Mouse (Mus musculus): ENCODE results near the gene Gm10273. TPM values are rescaled to one million over a fixed set of nuclear protein-coding genes. Genes with fewer than 3 reads are reported as not detected.

Gm10273 gene
- total and polyA plus RNA-seq, 3 experiments, result 16.6 to 132 (median 28.6) TPM

DNA sequence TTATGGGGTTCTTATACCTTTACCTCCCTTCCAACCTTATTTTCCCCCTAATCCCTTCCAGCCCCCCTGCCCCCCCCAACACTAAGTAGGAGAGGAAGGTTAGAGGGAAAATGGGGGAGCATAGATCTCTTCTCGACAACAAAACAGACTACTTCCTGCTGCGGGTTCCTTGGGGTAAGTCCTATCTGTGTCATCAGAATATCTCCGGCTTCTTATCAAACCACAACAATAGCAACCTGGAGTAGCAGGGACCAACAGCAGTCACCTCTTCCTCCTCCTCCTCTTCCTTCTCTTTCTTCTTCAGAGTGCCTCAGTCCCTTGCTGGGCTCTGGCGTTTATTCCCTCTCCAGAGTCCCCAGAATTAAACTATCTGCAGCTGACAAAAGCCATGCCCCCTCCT is 3.5 kb upstream of the Gm10273 start (continued):
- TF ChIP-seq MEF2A (IDR thresholded peaks at IDR 0.05; ENCODE audit: extremely low read depth, insufficient replicate concordance, low read depth, low read length, poor library complexity, severe bottlenecking) (no peak), E2F4 (IDR thresholded peaks at IDR 0.05; ENCODE audit: borderline replicate concordance, low read depth, low read length) (no peak), TBP (IDR thresholded peaks at IDR 0.05; ENCODE audit: low read depth, low read length) (no peak), CHD1 (IDR thresholded peaks at IDR 0.05; ENCODE audit: low read depth, low read length) (no peak), TAL1 (IDR thresholded peaks at IDR 0.05; ENCODE audit: low read length) (no peak), ZNF384 (IDR thresholded peaks at IDR 0.05; ENCODE audit: low read depth, low read length) (no peak), MYB (IDR thresholded peaks at IDR 0.05; ENCODE audit: low read depth, low read length) (no peak), USF1 (IDR thresholded peaks at IDR 0.05; ENCODE audit: low read depth, low read length) (no peak), NRF1 (IDR thresholded peaks at IDR 0.05; ENCODE audit: insufficient read depth, low read depth, low read length, poor library complexity, severe bottlenecking) (no peak), CHD2 (IDR thresholded peaks at IDR 0.05; ENCODE audit: low read length) (no peak), ELF1 (IDR thresholded peaks at IDR 0.05; ENCODE audit: low read depth, low read length) (peak; percentile 35; the same call in 1 of the 2 replicates)

DNA sequence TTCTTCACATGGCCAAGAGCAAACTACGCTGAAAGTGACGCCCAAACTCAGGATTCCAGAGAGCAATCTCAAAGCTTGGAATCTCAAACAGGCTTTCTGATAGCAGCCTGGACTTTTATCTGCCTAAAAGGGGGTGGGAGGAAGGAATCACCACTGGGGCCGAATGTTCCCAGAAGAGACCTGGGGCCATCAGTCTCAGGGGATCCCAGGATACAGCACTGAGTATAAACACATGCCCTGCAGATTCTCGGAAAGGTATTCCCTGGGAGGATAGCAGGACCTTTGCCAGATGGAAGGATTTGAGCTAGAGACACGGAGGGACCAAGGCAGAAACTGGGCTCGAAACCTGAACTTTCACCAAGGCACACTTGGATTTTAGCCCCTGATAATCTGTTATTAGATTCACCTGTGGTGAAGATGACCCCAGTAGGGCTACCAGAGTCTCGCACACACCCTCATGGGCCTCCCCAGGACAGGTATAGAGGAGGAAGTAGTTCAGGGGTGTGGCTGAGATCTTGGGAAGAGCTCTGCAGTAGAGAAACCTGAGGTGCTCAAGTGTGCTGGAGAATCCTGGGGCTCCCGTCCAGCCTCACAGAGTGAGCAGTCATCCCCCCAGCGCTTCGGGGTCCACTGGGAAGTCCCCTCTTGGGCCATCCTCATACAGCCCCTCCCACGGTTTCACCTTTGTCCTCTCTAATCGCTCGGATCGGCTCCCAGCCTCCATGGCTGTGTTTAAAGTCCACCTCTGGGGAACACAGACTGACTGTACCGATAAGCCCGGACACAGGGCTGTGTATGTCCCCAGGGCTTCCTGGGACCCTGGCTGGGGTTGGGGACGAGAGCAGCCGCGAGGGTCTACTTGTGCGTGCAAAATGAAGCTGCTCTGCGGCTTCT is 7.7 kb downstream of the Gm10273 start, which contains the start of gene Pla2g12b:
TSS of gene Pla2g12b (plus strand) at position 762 of the 894 bp plus-strand sequence.
- DNase-seq (ENCODE audit: low read depth, low spot score), result no peak
- TF ChIP-seq POLR2AphosphoS2 (IDR thresholded peaks at IDR 0.05; ENCODE audit: low read length) (no peak), GABPA (IDR thresholded peaks at IDR 0.05; ENCODE audit: low read depth, low read length) (no peak), SIN3A (IDR thresholded peaks at IDR 0.05; ENCODE audit: low read length) (no peak), MAZ (IDR thresholded peaks at IDR 0.05; ENCODE audit: low read depth, low read length) (no peak), ELF1 (IDR thresholded peaks at IDR 0.05; ENCODE audit: low read depth, low read length) (no peak), ETS1 (IDR thresholded peaks at IDR 0.05; ENCODE audit: low read depth, low read length) (no peak), EP300 (IDR thresholded peaks at IDR 0.05; ENCODE audit: low read depth in 1 of 2, low read length in 2 of 2) (no peak), MAFK (IDR thresholded peaks at IDR 0.05; ENCODE audit: borderline replicate concordance, low read depth, low read length) (no peak), MYB (IDR thresholded peaks at IDR 0.05; ENCODE audit: low read depth, low read length) (no peak), HCFC1 (IDR thresholded peaks at IDR 0.05; ENCODE audit: low read depth, low read length) (no peak), TBP (IDR thresholded peaks at IDR 0.05; ENCODE audit: low read depth, low read length) (no peak), E2F4 (IDR thresholded peaks at IDR 0.05; ENCODE audit: borderline replicate concordance, low read depth, low read length) (no peak), MXI1 (IDR thresholded peaks at IDR 0.05; ENCODE audit: low read depth, low read length) (no peak), ZC3H11A (IDR thresholded peaks at IDR 0.05; ENCODE audit: low read depth, low read length) (no peak)
- Histone ChIP-seq H3K9ac (ENCODE audit: control insufficient read depth, low read depth, low read length, poor library complexity, severe bottlenecking) (no peak within 1 kb of the TSS), H3K79me2 (ENCODE audit: control insufficient read depth, insufficient read depth, low read length, poor library complexity) (no peaks in the 10 kb centered on the region), H3K27ac (ENCODE audit: control insufficient read depth, low read depth, low read length) (no peak within 1 kb of the TSS), H3K4me1 (ENCODE audit: control insufficient read depth in 1 of 2, insufficient read depth in 2 of 2, low read length in 2 of 2) (no peaks in the 10 kb centered on the region), H3K27me3 (ENCODE audit: control insufficient read depth in 1 of 2, insufficient read depth in 2 of 2, low read length in 2 of 2) (peaks cover 0 to 2% of the 10 kb centered on the region in 2 experiments; a peak in 3 of 4 replicates), H3K4me3 (ENCODE audit: control insufficient read depth in 1 of 2, insufficient read depth in 1 of 2, low read depth in 2 of 2, low read length in 2 of 2) (no peak within 1 kb of the TSS), H3K36me3 (ENCODE audit: control insufficient read depth in 1 of 2, insufficient read depth in 2 of 2, low read length in 2 of 2) (no peaks in the 10 kb centered on the region), H3K9me3 (replicated peaks; ENCODE audit: insufficient read depth, low read length) (no peaks in the 10 kb centered on the region)

Measured in MEL (cell line).